Mouse (Mus musculus): Measurements from ENCODE around the gene Hykk.
"Not testable (repeated sequence)": the region's sequence is repeated elsewhere in the genome, so short reads cannot be mapped to it uniquely, and the experiment has no call there.

Gene Hykk

GRCm38 (mm10) chr9:54917010-54917677 lies at the start of gene Hykk:
Gene Hykk (plus strand): TSS chr9:54917283.
- peak; percentile 97 for DNase-seq (ENCODE audit: inconsistent ontology term)

- no peak for DNase-seq (ENCODE audit: inconsistent ontology term)
Measured at GRCm38 (mm10) chr9:54878759-54879158, 38.3 kb upstream of the Hykk start.

- DNase-seq (ENCODE audit: inconsistent ontology term) = peak; percentile 5
Measured at GRCm38 (mm10) chr9:54892111-54892510, 25.0 kb upstream of the Hykk start.

GRCm38 (mm10) chr9:54897097-54897496 lies 20.0 kb upstream of the Hykk start:
- no peak for DNase-seq (ENCODE audit: inconsistent ontology term)

- no peak for DNase-seq (ENCODE audit: inconsistent ontology term)
Measured at GRCm38 (mm10) chr9:54909446-54909845, 7.6 kb upstream of the Hykk start.

GRCm38 (mm10) chr9:54915576-54915975 lies 1.5 kb upstream of the Hykk start:
- DNase-seq (ENCODE audit: inconsistent ontology term) = no peak

- DNase-seq (ENCODE audit: inconsistent ontology term) = no peak
Measured at GRCm38 (mm10) chr9:54916401-54916800, 682 bp upstream of the Hykk start.

GRCm38 (mm10) chr9:54918191-54918590 lies 1.1 kb downstream of the Hykk start:
- no peak for DNase-seq (ENCODE audit: inconsistent ontology term)

GRCm38 (mm10) chr9:54918781-54919180 lies 1.7 kb downstream of the Hykk start:
- no peak for DNase-seq (ENCODE audit: inconsistent ontology term)

- DNase-seq (ENCODE audit: inconsistent ontology term) = no peak
Measured at GRCm38 (mm10) chr9:54919946-54920345, 2.9 kb downstream of the Hykk start.

- DNase-seq (ENCODE audit: inconsistent ontology term) = no peak
Measured at GRCm38 (mm10) chr9:54930741-54931140, 13.7 kb downstream of the Hykk start.

- no peak for DNase-seq (ENCODE audit: inconsistent ontology term)
Measured at GRCm38 (mm10) chr9:54931765-54932164, 14.7 kb downstream of the Hykk start.

GRCm38 (mm10) chr9:54932379-54932778 lies 15.3 kb downstream of the Hykk start:
- DNase-seq (ENCODE audit: inconsistent ontology term) = no peak

GRCm38 (mm10) chr9:54942071-54942470 lies 25.0 kb downstream of the Hykk start:
- DNase-seq (ENCODE audit: inconsistent ontology term) = no peak

- no peak for DNase-seq (ENCODE audit: inconsistent ontology term)
Measured at GRCm38 (mm10) chr9:54944467-54944866, 27.4 kb downstream of the Hykk start.

- no peak for DNase-seq (ENCODE audit: inconsistent ontology term)
Measured at GRCm38 (mm10) chr9:54946256-54946655, 29.2 kb downstream of the Hykk start.

GRCm38 (mm10) chr9:54949465-54949864 lies 32.4 kb downstream of the Hykk start:
- DNase-seq (ENCODE audit: inconsistent ontology term) = no peak

- not testable (repeated sequence) for DNase-seq (ENCODE audit: inconsistent ontology term)
Measured at GRCm38 (mm10) chr9:54950162-54950561, 33.1 kb downstream of the Hykk start.

- peak; percentile 96 for DNase-seq (ENCODE audit: inconsistent ontology term)
Measured at GRCm38 (mm10) chr9:54950575-54951321, 33.7 kb downstream of the Hykk start, which contains the start of the genes Psma4 and AY074887. Gene Psma4 (plus strand): TSS chr9:54950790. Gene AY074887 (minus strand): TSS chr9:54950998.

- no peak for DNase-seq (ENCODE audit: inconsistent ontology term)
Measured at GRCm38 (mm10) chr9:54961059-54961458, 44.0 kb downstream of the Hykk start.

GRCm38 (mm10) chr9:54963669-54964068 lies 46.6 kb downstream of the Hykk start:
- DNase-seq (ENCODE audit: inconsistent ontology term) = no peak

- DNase-seq (ENCODE audit: inconsistent ontology term) = no peak
Measured at GRCm38 (mm10) chr9:54969972-54970637, 53.0 kb downstream of the Hykk start.

- DNase-seq (ENCODE audit: inconsistent ontology term) = peak; percentile 9
Measured at GRCm38 (mm10) chr9:54980674-54981073, 63.6 kb downstream of the Hykk start, which contains the start of gene Chrna5. Gene Chrna5 (plus strand): TSS chr9:54980880.
